Mouse (Mus musculus) small intestine, adult 2 months (tissue): ENCODE measurements around the gene Prame.

Experiments
- CTCF ChIP-seq: fragments of 200-500 bp; IDR thresholded peaks from 2 replicates; pipeline ENCODE4 v1.5.1; 2012; ENCODE audit warnings: low read depth, mild to moderate bottlenecking, control low read depth, inconsistent platforms, low read length, moderate library complexity, mixed read lengths; ENCODE audit not compliant: insufficient replicate concordance, insufficient read length; ENCODE audit errors: extremely low read depth
- POLR2A ChIP-seq: fragments of 200-500 bp; IDR thresholded peaks from 2 replicates; pipeline ENCODE4 v1.6.1; 2012; ENCODE audit warnings: low read depth, mild to moderate bottlenecking, control low read depth, inconsistent platforms, low read length, moderate library complexity

GRCm38 (mm10) chrX:135627605-135628004 lies at the start of gene Prame:
- TF ChIP-seq CTCF: no peak
- TF ChIP-seq POLR2A: no peak
